Mouse (Mus musculus): Measurements from ENCODE around the gene Fbxl22. TPM values are rescaled to one million over a fixed set of nuclear protein-coding genes. Genes with fewer than 3 reads are reported as not detected.

Fbxl22 gene
- 1 to 10 TPM; 2.2 to 6.0 TPM for polyA plus RNA-seq (2017; shearing (Covaris generic))

GRCm38 (mm10) chr9:66514256-66514770 lies at the start of gene Fbxl22:
TSS of gene Fbxl22 (minus strand) at chr9:66514593.

Other genes with a start within 250 kb of the Fbxl22 start
- gene Herc1, start 164.1 kb downstream of the Fbxl22 start, polyA plus RNA-seq (2017; shearing (Covaris generic)): 10 to 100 TPM; 32.9 to 38.7 TPM
- gene Usp3, start 78.5 kb upstream of the Fbxl22 start, polyA plus RNA-seq (2017; shearing (Covaris generic)): 100 to 1,000 TPM; 142 to 156 TPM
- gene Car12, start 199.1 kb upstream of the Fbxl22 start, polyA plus RNA-seq (2017; shearing (Covaris generic)): 1 to 10 TPM; 6.3 to 8.1 TPM

Data from inflammation-experienced regulatory T-cells (primary cell).